Mouse (Mus musculus): ENCODE measurements around the gene Cald1. TPM values are rescaled to one million over a fixed set of nuclear protein-coding genes. Genes with fewer than 3 reads are reported as not detected.

Cald1 gene
- polyA plus RNA-seq, 1 experiment from 2014 or later: 66.1 TPM

DNA sequence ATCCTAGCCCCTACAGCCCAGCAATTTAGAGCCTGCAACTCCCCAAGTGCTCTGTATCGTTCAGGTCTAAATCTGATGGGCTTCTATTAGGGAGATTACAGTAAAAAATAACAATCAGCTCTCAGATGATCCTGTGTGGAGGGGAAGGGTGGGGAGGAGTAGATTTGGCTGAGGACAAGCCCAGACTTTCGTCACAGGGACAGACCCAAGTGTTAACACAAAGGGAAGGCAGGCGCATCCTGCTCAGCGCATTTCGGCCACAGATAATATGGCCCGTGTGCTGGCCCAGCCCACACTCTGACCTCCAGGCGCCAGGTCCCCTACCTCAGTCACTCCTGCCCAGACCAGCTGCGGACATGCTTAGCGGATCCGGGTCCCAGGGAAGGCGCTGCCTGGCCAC is 111.0 kb downstream of the Cald1 start:
- Histone ChIP-seq H3K4me2 (ENCODE audit: low read length) (peak overlapping the region; percentile 69), H3K9me3 (ENCODE audit: control insufficient read depth, low read length) (peaks cover 2% of the 10 kb centered on the region), H3K27ac (ENCODE audit: low read depth, low read length) (peak overlapping the region; percentile 75), H3K36me3 (ENCODE audit: control insufficient read depth, insufficient read depth, low read length) (no peaks in the 10 kb centered on the region), H3K27me3 (replicated peaks; ENCODE audit: control insufficient read depth, insufficient read depth, low read length) (no peaks in the 10 kb centered on the region), H3K4me3 (ENCODE audit: low read length) (peak overlapping the region; percentile 65), H3K4me1 (ENCODE audit: control insufficient read depth, insufficient read depth, low read depth, low read length) (peaks cover 23% of the 10 kb centered on the region), H3K9ac (ENCODE audit: low read depth, low read length) (peak overlapping the region; percentile 78)
- 2% methylated on average over 11 of the region's 11 CpGs for WGBS
- peak; percentile 89 for ATAC-seq

GRCm38 (mm10) chr6:34709946-34710682 is 111.8 kb downstream of the Cald1 start:
- no peaks in the 10 kb centered on the region for H3K27me3 ChIP-seq (replicated peaks; ENCODE audit: control insufficient read depth, insufficient read depth, low read length)
- peak; percentile 50 for ATAC-seq
- peak overlapping the region; percentile 65 for H3K4me3 ChIP-seq (ENCODE audit: low read length)
- peak overlapping the region; percentile 78 for H3K9ac ChIP-seq (ENCODE audit: low read depth, low read length)
- H3K4me2 ChIP-seq (ENCODE audit: low read length): peak overlapping the region; percentile 69
- peaks cover 23% of the 10 kb centered on the region for H3K4me1 ChIP-seq (ENCODE audit: control insufficient read depth, insufficient read depth, low read depth, low read length)
- H3K27ac ChIP-seq (ENCODE audit: low read depth, low read length): peak overlapping the region; percentile 75
- no peaks in the 10 kb centered on the region for H3K9me3 ChIP-seq (ENCODE audit: control insufficient read depth, low read length)
- WGBS: 10% methylated on average over 14 of the region's 14 CpGs
- no peaks in the 10 kb centered on the region for H3K36me3 ChIP-seq (ENCODE audit: control insufficient read depth, insufficient read depth, low read length)

DNA sequence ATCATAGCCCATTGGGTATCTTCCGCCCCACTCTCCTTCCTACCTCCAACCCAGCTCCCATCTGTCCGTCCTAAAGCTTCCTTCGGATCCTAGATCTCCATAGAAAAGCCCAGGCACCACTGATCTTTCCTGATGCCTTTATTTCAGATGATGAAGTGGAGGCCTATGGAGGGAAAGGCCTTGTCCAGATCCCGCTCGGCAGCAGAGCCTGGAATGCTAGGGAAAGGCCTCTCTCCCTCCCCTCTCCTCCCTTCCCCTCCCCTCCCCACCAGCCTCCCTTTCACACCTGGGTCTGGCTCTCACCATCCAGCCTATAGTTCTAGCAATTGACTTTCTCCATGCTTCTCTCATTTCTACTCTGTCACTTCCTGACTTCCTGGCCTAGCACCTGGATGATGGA is 112.5 kb downstream of the Cald1 start:
- 60% methylated on average over 5 of the region's 5 CpGs for WGBS
- Histone ChIP-seq H3K9ac (ENCODE audit: low read depth, low read length) (no peak overlapping the region; the same call in 1 of the 2 replicates), H3K27me3 (replicated peaks; ENCODE audit: control insufficient read depth, insufficient read depth, low read length) (no peaks in the 10 kb centered on the region), H3K4me1 (ENCODE audit: control insufficient read depth, insufficient read depth, low read depth, low read length) (peaks cover 23% of the 10 kb centered on the region), H3K27ac (ENCODE audit: low read depth, low read length) (no peak overlapping the region), H3K4me3 (ENCODE audit: low read length) (peak overlapping the region; percentile 65), H3K4me2 (ENCODE audit: low read length) (peak overlapping the region; percentile 69), H3K9me3 (ENCODE audit: control insufficient read depth, low read length) (no peaks in the 10 kb centered on the region), H3K36me3 (ENCODE audit: control insufficient read depth, insufficient read depth, low read length) (no peaks in the 10 kb centered on the region)
- no peak for ATAC-seq

- H3K4me1 ChIP-seq (ENCODE audit: control insufficient read depth, insufficient read depth, low read depth, low read length): peaks cover 23% of the 10 kb centered on the region
- H3K9ac ChIP-seq (ENCODE audit: low read depth, low read length): no peak overlapping the region
- H3K27ac ChIP-seq (ENCODE audit: low read depth, low read length): no peak overlapping the region
- no peaks in the 10 kb centered on the region for H3K9me3 ChIP-seq (ENCODE audit: control insufficient read depth, low read length)
- H3K36me3 ChIP-seq (ENCODE audit: control insufficient read depth, insufficient read depth, low read length): no peaks in the 10 kb centered on the region
- WGBS: 62% methylated on average over 10 of the region's 10 CpGs
- H3K4me3 ChIP-seq (ENCODE audit: low read length): no peak overlapping the region
- H3K4me2 ChIP-seq (ENCODE audit: low read length): peak overlapping the region; percentile 69
- H3K27me3 ChIP-seq (replicated peaks; ENCODE audit: control insufficient read depth, insufficient read depth, low read length): no peaks in the 10 kb centered on the region
- ATAC-seq: no peak
Measured at GRCm38 (mm10) chr6:34711620-34712019, 113.3 kb downstream of the Cald1 start.

- Histone ChIP-seq H3K27ac (ENCODE audit: low read depth, low read length) (no peak overlapping the region), H3K4me2 (ENCODE audit: low read length) (no peak overlapping the region), H3K4me3 (ENCODE audit: low read length) (no peak overlapping the region), H3K27me3 (replicated peaks; ENCODE audit: control insufficient read depth, insufficient read depth, low read length) (no peaks in the 10 kb centered on the region), H3K4me1 (ENCODE audit: control insufficient read depth, insufficient read depth, low read depth, low read length) (peaks cover 21% of the 10 kb centered on the region), H3K36me3 (ENCODE audit: control insufficient read depth, insufficient read depth, low read length) (no peaks in the 10 kb centered on the region), H3K9me3 (ENCODE audit: control insufficient read depth, low read length) (no peaks in the 10 kb centered on the region), H3K9ac (ENCODE audit: low read depth, low read length) (no peak overlapping the region)
- ATAC-seq: no peak
- WGBS: 91% methylated on average over 3 of the region's 4 CpGs
Measured at GRCm38 (mm10) chr6:34713169-34713568, 114.9 kb downstream of the Cald1 start.

- H3K27ac ChIP-seq (ENCODE audit: low read depth, low read length): no peak overlapping the region
- H3K9me3 ChIP-seq (ENCODE audit: control insufficient read depth, low read length): no peaks in the 10 kb centered on the region
- H3K4me1 ChIP-seq (ENCODE audit: control insufficient read depth, insufficient read depth, low read depth, low read length): peaks cover 16% of the 10 kb centered on the region
- H3K4me2 ChIP-seq (ENCODE audit: low read length): no peak overlapping the region
- WGBS: 93% methylated on average over 8 of the region's 8 CpGs
- H3K27me3 ChIP-seq (replicated peaks; ENCODE audit: control insufficient read depth, insufficient read depth, low read length): no peaks in the 10 kb centered on the region
- no peak overlapping the region for H3K9ac ChIP-seq (ENCODE audit: low read depth, low read length)
- H3K4me3 ChIP-seq (ENCODE audit: low read length): no peak overlapping the region
- no peaks in the 10 kb centered on the region for H3K36me3 ChIP-seq (ENCODE audit: control insufficient read depth, insufficient read depth, low read length)
- ATAC-seq: no peak
Measured at GRCm38 (mm10) chr6:34713777-34714176, 115.5 kb downstream of the Cald1 start.

DNA sequence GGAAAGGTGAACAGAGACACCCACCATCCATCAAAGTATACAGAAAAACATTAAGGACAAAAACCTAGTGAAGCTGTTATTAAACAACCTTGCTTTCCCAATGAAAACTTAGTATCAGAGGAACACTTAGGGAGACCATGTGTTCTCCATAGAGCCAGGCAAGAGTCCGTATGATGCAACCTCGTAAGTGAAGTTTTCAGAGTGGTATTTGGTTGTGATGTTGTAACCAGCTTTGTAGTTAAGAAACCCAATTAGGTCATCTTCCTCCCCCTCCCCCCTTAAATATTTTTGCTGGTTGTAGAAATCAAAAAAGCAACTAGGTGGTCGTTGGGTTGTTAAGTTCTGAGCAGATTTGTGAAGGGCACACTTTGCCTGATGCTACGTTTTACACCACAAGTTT is 116.3 kb downstream of the Cald1 start:
- whole genome bisulfite sequencing: 90% methylated on average over 4 of the region's 4 CpGs
- H3K27me3 ChIP-seq (replicated peaks; ENCODE audit: control insufficient read depth, insufficient read depth, low read length): no peaks in the 10 kb centered on the region
- no peaks in the 10 kb centered on the region for H3K9me3 ChIP-seq (ENCODE audit: control insufficient read depth, low read length)
- no peak for ATAC-seq
- H3K27ac ChIP-seq (ENCODE audit: low read depth, low read length): no peak overlapping the region
- H3K4me2 ChIP-seq (ENCODE audit: low read length): no peak overlapping the region
- H3K4me1 ChIP-seq (ENCODE audit: control insufficient read depth, insufficient read depth, low read depth, low read length): peaks cover 12% of the 10 kb centered on the region
- no peak overlapping the region for H3K9ac ChIP-seq (ENCODE audit: low read depth, low read length)
- H3K4me3 ChIP-seq (ENCODE audit: low read length): no peak overlapping the region
- H3K36me3 ChIP-seq (ENCODE audit: control insufficient read depth, insufficient read depth, low read length): no peaks in the 10 kb centered on the region

DNA sequence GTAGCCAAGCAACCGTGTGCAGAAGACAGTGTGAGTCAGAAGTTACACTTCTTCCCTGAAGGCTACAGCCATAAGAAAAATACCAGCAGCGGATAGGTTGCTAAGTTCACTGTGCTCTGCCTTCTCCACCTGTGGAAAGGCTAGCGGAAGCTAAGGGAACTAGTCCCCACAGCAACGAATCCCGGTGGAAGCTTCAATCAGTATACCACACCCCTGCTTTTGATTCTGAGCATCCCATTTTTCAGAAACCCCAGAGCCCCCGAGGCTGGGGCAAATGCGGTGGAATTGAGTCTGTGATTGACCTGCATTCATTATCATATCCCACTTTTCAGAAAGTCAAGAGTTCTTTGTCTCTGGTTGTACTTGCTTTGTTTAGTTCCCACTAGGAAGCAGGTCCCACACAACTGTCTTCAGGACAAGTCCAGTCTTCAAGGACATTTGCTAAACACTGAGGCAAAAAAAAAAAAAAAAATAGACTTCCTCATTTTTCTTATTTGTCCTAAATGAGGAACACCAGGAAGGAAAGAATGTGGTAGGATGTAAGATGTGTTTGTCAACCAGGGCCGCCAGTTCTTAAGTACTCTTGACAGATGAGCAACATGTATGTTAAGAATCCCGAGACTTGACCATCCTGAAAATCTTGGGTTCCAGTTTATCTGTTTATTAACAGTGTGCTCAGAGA is 118.0 kb downstream of the Cald1 start:
- H3K4me2 ChIP-seq (ENCODE audit: low read length): no peak overlapping the region
- 87% methylated on average over 9 of the region's 9 CpGs for WGBS
- H3K9me3 ChIP-seq (ENCODE audit: control insufficient read depth, low read length): no peaks in the 10 kb centered on the region
- H3K4me3 ChIP-seq (ENCODE audit: low read length): no peak overlapping the region
- no peak for ATAC-seq
- no peak overlapping the region for H3K27ac ChIP-seq (ENCODE audit: low read depth, low read length)
- H3K4me1 ChIP-seq (ENCODE audit: control insufficient read depth, insufficient read depth, low read depth, low read length): peaks cover 2% of the 10 kb centered on the region; the same call in 1 of the 2 replicates
- no peaks in the 10 kb centered on the region for H3K36me3 ChIP-seq (ENCODE audit: control insufficient read depth, insufficient read depth, low read length)
- no peak overlapping the region for H3K9ac ChIP-seq (ENCODE audit: low read depth, low read length)
- H3K27me3 ChIP-seq (replicated peaks; ENCODE audit: control insufficient read depth, insufficient read depth, low read length): no peaks in the 10 kb centered on the region

DNA sequence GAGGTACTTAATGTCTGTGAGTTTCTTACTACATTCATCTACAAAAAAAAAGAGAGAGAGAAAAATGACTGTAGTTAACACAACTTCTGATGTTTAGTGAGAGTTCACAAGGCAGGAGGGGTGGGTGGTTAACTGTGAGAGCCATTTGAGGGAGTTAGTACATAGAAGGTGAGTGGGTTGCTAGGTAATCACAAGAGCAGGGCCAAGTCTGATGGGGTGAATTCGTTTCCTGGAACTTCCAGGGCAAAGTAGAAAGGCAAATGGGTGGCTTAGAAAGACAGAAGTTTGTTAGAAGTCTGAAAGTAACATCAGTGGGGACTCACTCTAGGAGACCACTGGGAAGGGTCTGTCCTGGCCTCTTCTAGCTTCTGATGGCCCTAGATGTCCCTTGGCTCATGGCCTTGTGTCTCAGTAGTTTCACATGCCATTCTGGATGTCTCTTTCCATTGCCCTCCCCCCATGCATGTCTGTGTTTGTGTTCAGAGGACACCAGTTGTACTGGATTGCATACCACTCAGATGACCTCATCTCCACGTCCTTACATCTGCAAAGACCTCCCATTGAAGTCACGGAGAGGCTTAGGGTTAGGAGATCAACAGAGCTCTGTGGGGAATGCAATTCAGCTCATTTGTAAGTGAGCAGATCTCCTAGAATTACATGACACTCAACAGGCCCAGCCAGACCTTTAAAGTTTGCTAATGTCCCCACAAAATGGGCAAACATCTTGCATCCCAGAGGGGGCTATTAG is 118.8 kb downstream of the Cald1 start:
- Histone ChIP-seq H3K36me3 (ENCODE audit: control insufficient read depth, insufficient read depth, low read length) (no peaks in the 10 kb centered on the region), H3K4me1 (ENCODE audit: control insufficient read depth, insufficient read depth, low read depth, low read length) (peaks cover 2% of the 10 kb centered on the region; the same call in 1 of the 2 replicates), H3K9me3 (ENCODE audit: control insufficient read depth, low read length) (no peaks in the 10 kb centered on the region), H3K27ac (ENCODE audit: low read depth, low read length) (no peak overlapping the region), H3K4me3 (ENCODE audit: low read length) (no peak overlapping the region), H3K27me3 (replicated peaks; ENCODE audit: control insufficient read depth, insufficient read depth, low read length) (no peaks in the 10 kb centered on the region), H3K9ac (ENCODE audit: low read depth, low read length) (no peak overlapping the region), H3K4me2 (ENCODE audit: low read length) (no peak overlapping the region)
- 45% methylated on average over 3 of the region's 3 CpGs for WGBS
- ATAC-seq: no peak
